Mouse (Mus musculus): Measurements from ENCODE around the gene Spata32.

DNA sequence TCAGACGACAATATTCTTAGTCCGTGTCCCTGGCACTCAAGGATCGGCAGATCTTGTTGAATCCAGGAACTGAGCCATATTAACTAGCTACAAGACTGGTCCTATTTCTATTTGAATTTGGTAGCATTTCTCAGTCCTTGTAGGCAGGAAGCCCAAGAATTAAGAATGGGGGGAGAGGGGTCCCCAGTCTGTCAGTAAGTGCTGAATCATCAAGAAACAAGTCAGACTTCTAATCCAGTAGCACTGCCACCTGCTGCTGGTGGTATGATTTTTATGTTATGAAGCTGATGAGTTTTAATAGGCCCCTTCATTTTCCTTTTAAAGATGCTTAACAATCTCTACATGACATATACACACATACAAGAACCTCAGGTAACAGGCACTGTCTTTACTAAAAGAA lies 32.1 kb upstream of the Spata32 start:
- TF ChIP-seq CTCF (IDR thresholded peaks at IDR 0.05; ENCODE audit: low read depth, low read length) = no peak
- no peak for TF ChIP-seq POLR2A (IDR thresholded peaks at IDR 0.05; ENCODE audit: insufficient read depth, low read length)
- no peak for TF ChIP-seq EP300 (IDR thresholded peaks at IDR 0.05; ENCODE audit: insufficient read depth, low read depth, low read length)
